Mouse (Mus musculus): ENCODE data around the gene Ostm1. TPM values are rescaled to one million over a fixed set of nuclear protein-coding genes. Genes with fewer than 3 reads are reported as not detected.

Ostm1 gene
- polyA plus RNA-seq, 1 experiment = 7.5 TPM

DNA sequence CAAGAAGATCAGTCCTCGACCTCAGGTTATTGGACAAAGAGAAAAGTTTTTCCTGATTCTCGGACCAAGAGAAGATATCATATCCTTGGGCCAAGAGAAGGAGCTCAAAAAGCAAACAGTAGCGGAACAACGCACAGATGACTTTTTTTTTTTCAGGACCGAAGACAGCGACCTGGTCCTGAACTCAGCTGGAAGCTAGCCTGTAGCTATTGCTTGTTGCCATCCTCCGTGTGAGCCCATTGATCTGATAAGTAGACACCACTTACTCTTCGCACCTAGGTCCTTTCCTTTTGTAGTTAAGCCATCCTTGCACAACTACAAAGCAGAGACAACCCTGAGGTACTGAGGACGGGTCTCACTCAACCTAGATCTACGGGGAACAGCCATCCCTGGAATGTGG lies 9.0 kb upstream of the Ostm1 start:
- Histone ChIP-seq H3K9me3 (peaks cover 19% of the 10 kb centered on the region; the same call in 1 of the 2 replicates), H3K4me3 (replicated peaks) (no peak overlapping the region), H3K27me3 (replicated peaks) (peaks cover 93% of the 10 kb centered on the region), H3K36me3 (replicated peaks; ENCODE audit: low read length) (no peaks in the 10 kb centered on the region), H3K4me1 (peaks cover 33% of the 10 kb centered on the region)
- TF ChIP-seq GATA1 (IDR thresholded peaks at IDR 0.05; ENCODE audit: borderline replicate concordance, low read length) (no peak), FLI1 (IDR thresholded peaks at IDR 0.05; ENCODE audit: low read length) (no peak)

DNA sequence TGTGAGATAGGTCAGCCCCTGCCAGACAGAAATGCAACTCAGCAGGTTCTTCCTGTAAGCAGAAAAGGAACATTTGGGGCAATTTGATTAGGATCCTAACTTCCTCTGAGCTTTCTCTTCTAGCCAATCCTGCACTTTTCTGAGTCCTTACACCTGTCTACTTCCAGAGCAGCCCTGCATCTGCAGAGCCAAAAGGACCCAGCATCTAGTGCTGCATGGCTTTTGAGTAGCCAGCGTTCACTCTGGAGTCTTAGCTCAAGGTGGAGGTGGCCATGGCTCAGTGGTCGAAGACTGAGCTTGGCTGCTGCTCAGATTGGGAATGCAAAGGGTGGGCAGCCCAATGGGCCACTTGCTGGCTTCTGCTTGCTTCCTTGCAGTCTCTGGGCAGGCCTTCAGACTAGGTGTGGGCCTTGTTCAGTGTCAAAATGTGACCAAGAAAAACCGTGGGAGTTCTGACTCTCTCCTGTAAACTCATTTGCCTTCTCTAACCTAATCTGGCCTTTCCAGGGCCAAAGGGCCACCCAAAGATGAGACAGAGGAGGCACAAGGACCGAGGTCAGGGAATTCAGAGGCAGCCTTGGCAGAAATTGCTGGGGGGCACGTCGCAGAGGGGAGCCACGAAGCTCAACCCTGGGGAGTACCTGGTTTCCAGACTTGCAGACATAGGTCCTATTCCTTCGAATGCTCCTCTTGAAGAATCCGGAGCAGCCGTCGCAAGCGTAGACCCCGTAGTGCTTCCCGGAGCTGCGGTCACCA lies 5.9 kb upstream of the Ostm1 start:
- Histone ChIP-seq H3K27me3 (replicated peaks) (peaks cover 95% of the 10 kb centered on the region), H3K4me3 (replicated peaks) (no peak overlapping the region), H3K9me3 (peaks cover 17% of the 10 kb centered on the region; the same call in 1 of the 2 replicates), H3K4me1 (peaks cover 57% of the 10 kb centered on the region), H3K36me3 (replicated peaks; ENCODE audit: low read length) (no peaks in the 10 kb centered on the region)
- TF ChIP-seq GATA1 (IDR thresholded peaks at IDR 0.05; ENCODE audit: borderline replicate concordance, low read length) (no peak), FLI1 (IDR thresholded peaks at IDR 0.05; ENCODE audit: low read length) (no peak)

GRCm38 (mm10) chr10:42578281-42578675 lies 5.3 kb upstream of the Ostm1 start:
- Histone ChIP-seq H3K4me3 (replicated peaks) (no peak overlapping the region), H3K36me3 (replicated peaks; ENCODE audit: low read length) (no peaks in the 10 kb centered on the region), H3K9me3 (peaks cover 13% of the 10 kb centered on the region; the same call in 1 of the 2 replicates), H3K4me1 (peaks cover 58% of the 10 kb centered on the region), H3K27me3 (replicated peaks) (peaks cover 95% of the 10 kb centered on the region)
- TF ChIP-seq GATA1 (IDR thresholded peaks at IDR 0.05; ENCODE audit: borderline replicate concordance, low read length) (no peak), FLI1 (IDR thresholded peaks at IDR 0.05; ENCODE audit: low read length) (no peak)

- TF ChIP-seq FLI1 (IDR thresholded peaks at IDR 0.05; ENCODE audit: low read length) = no peak
- TF ChIP-seq GATA1 (IDR thresholded peaks at IDR 0.05; ENCODE audit: borderline replicate concordance, low read length) = no peak
- Histone ChIP-seq H3K27me3 (replicated peaks) (peaks cover 95% of the 10 kb centered on the region), H3K36me3 (replicated peaks; ENCODE audit: low read length) (no peaks in the 10 kb centered on the region), H3K4me1 (peaks cover 59% of the 10 kb centered on the region), H3K4me3 (replicated peaks) (peak overlapping the region; percentile 65), H3K9me3 (peaks cover 11% of the 10 kb centered on the region; the same call in 1 of the 2 replicates)
These were observed 4.7 kb upstream of the Ostm1 start for GRCm38 (mm10) chr10:42578698-42579474.

DNA sequence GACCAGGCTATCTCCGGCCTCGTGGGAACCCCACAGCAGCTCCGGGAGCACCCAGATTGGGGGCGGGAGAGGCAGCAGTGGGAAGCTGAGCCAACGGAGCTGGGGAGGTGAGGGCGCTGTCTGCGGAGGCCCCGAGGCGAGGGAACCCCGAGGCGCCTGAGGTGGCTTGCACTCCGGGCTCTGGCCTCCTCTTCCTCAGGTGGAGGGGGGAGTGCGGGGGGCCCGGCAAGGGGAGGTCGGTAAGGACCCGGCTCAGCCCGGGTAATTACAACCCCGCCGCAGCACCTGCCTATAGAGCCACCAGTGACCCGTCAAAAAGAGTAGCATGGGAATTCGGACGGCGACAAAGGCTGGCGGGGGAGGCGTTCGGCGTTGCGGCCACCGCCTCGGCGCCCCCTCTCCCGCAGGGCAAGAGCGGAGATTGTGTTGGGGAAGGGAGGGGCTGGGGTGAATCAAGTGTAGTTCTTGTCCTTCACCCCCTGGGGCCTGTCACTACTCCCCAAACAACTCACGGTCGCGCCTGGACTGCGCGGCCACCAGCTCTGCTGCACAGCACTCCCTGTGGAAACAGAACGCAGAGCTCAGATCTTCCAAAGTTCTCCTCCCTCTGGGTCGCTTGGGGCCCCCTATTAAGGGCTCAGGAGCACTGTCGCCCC lies 4.0 kb upstream of the Ostm1 start:
- H3K4me3 ChIP-seq (replicated peaks) = peak overlapping the region; percentile 65
- peaks cover 66% of the 10 kb centered on the region for H3K4me1 ChIP-seq
- H3K27me3 ChIP-seq (replicated peaks) = peaks cover 95% of the 10 kb centered on the region
- TF ChIP-seq GATA1 (IDR thresholded peaks at IDR 0.05; ENCODE audit: borderline replicate concordance, low read length) (no peak), FLI1 (IDR thresholded peaks at IDR 0.05; ENCODE audit: low read length) (no peak)
- peaks cover 9% of the 10 kb centered on the region; the same call in 1 of the 2 replicates for H3K9me3 ChIP-seq
- H3K36me3 ChIP-seq (replicated peaks; ENCODE audit: low read length) = no peaks in the 10 kb centered on the region

DNA sequence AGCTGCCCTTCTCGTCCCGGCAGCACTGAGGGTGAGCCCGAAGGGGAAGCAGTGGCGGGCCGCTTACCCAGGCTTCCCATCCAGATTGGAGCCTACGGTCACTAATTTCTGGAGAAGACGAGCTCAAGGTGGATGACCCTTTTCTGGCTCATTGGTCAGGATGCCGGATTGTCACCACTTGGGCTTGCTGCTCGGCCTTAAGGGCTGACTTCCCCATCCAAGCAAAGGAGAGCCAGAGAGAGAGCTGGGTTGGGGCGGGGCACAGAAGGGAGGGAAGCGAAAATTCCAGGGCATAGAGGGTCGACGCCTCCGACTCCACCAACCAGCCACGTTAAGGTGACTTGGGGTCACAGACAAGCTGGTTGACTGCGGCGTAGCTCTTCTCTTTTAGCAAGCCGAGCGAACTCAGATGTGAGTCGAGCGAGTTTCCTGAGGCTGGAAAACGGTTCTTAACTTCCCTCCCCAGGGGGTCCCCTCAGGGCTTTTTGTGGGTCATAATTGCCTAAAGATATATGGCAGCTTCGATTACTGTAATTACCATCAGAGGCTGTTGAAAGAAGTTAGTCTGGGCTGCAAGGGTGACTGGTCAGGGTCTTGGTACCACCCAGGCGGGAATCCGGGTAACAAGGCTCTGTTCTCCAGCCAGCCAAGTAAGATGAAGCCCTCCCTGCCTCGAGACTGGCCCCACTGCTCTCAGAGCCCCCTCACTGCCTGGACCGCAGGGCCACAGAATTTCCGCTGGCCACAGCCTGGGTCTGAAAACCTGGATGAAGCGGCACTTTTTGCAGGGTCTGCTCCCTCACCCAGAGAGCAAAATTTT lies 3.3 kb upstream of the Ostm1 start:
- H3K4me3 ChIP-seq (replicated peaks) = peak overlapping the region; percentile 14
- no peaks in the 10 kb centered on the region for H3K36me3 ChIP-seq (replicated peaks; ENCODE audit: low read length)
- peaks cover 95% of the 10 kb centered on the region for H3K27me3 ChIP-seq (replicated peaks)
- H3K9me3 ChIP-seq = 0 out of 2 replicates have a peak, but pooled peaks cover 6% of the 10 kb centered on the region
- no peak for TF ChIP-seq FLI1 (IDR thresholded peaks at IDR 0.05; ENCODE audit: low read length)
- TF ChIP-seq GATA1 (IDR thresholded peaks at IDR 0.05; ENCODE audit: borderline replicate concordance, low read length) = no peak
- H3K4me1 ChIP-seq = peaks cover 68% of the 10 kb centered on the region

DNA sequence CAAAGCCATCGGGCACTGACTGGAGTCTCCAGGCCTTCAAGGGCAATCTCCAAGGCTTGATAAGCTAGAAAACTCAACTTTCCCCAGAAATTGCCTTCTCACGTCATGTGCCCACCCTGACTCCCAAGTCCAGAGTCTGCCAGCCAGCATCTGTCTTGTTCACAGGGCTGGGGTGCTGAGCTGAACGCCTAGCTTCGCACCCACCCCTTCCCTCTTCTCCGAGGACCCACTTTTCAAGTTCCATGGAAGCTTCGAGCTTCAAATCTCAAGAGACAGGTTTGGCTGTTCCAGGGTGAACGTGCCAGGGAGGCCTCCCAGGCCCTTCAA lies 2.7 kb upstream of the Ostm1 start:
- H3K4me3 ChIP-seq (replicated peaks) = no peak overlapping the region
- H3K9me3 ChIP-seq = 0 out of 2 replicates have a peak, but pooled peaks cover 6% of the 10 kb centered on the region
- peaks cover 95% of the 10 kb centered on the region for H3K27me3 ChIP-seq (replicated peaks)
- peaks cover 72% of the 10 kb centered on the region for H3K4me1 ChIP-seq
- no peak for TF ChIP-seq FLI1 (IDR thresholded peaks at IDR 0.05; ENCODE audit: low read length)
- TF ChIP-seq GATA1 (IDR thresholded peaks at IDR 0.05; ENCODE audit: borderline replicate concordance, low read length) = no peak
- no peaks in the 10 kb centered on the region for H3K36me3 ChIP-seq (replicated peaks; ENCODE audit: low read length)

- Histone ChIP-seq H3K4me3 (replicated peaks) (peak overlapping the region; percentile 76), H3K9me3 (peaks cover 12% of the 10 kb centered on the region), H3K4me1 (peaks cover 72% of the 10 kb centered on the region), H3K27me3 (replicated peaks) (peaks cover 97% of the 10 kb centered on the region), H3K36me3 (replicated peaks; ENCODE audit: low read length) (no peaks in the 10 kb centered on the region)
- TF ChIP-seq FLI1 (IDR thresholded peaks at IDR 0.05; ENCODE audit: low read length) = no peak
These were observed 1.7 kb upstream of the Ostm1 start for GRCm38 (mm10) chr10:42581694-42582565.
